Mouse (Mus musculus): Measurements from ENCODE around the gene E2f7. TPM values are rescaled to one million over a fixed set of nuclear protein-coding genes. Genes with fewer than 3 reads are reported as not detected.

E2f7 gene
- polyA plus RNA-seq, 1 experiment = 0.11 TPM

GRCm38 (mm10) chr10:110773878-110774277 lies 28.6 kb downstream of the E2f7 start:
- DNase-seq (ENCODE audit: low spot score) = no peak

GRCm38 (mm10) chr10:110781772-110782171 lies 36.5 kb downstream of the E2f7 start:
- DNase-seq (ENCODE audit: low spot score) = no peak

GRCm38 (mm10) chr10:110782655-110783054 lies 37.4 kb downstream of the E2f7 start:
- no peak for DNase-seq (ENCODE audit: low spot score)

GRCm38 (mm10) chr10:110788049-110788752 lies 43.0 kb downstream of the E2f7 start:
- DNase-seq (ENCODE audit: low spot score) = no peak

- DNase-seq (ENCODE audit: low spot score) = no peak
Measured at GRCm38 (mm10) chr10:110789683-110790082, 44.4 kb downstream of the E2f7 start.

- DNase-seq (ENCODE audit: low spot score) = no peak
Measured at GRCm38 (mm10) chr10:110793150-110793787, 48.0 kb downstream of the E2f7 start.

GRCm38 (mm10) chr10:110794564-110795205 lies 49.4 kb downstream of the E2f7 start:
- no peak for DNase-seq (ENCODE audit: low spot score)

GRCm38 (mm10) chr10:110795206-110795796 lies 50.1 kb downstream of the E2f7 start:
- no peak for DNase-seq (ENCODE audit: low spot score)

GRCm38 (mm10) chr10:110801296-110801695 lies 56.1 kb downstream of the E2f7 start:
- no peak for DNase-seq (ENCODE audit: low spot score)

GRCm38 (mm10) chr10:110804279-110805024 lies 59.2 kb downstream of the E2f7 start:
- no peak for DNase-seq (ENCODE audit: low spot score)

GRCm38 (mm10) chr10:110805025-110805740 lies 59.9 kb downstream of the E2f7 start:
- no peak for DNase-seq (ENCODE audit: low spot score)

DNA sequence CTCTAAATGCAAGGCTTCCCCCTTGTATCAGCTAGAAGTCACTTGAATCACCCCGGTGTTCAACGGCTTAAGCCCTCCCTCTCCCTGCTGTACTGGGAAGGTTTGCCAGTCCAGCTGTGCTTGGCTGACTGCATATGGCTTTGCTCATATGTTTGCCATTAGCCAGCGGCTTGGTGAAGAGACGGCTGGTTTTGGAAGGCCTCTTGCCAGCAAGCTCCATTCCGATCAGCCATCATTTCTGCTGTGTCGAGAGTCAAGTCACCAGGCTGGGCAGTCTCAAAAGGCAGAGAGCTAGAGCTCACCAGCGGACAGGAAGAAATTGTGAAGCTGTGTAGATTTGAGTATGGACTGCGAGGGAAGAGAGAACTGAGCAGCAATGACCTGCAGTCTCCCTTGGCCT lies 61.2 kb downstream of the E2f7 start:
- DNase-seq (ENCODE audit: low spot score) = no peak

- DNase-seq (ENCODE audit: low spot score) = no peak
Measured at GRCm38 (mm10) chr10:110810528-110810927, 65.3 kb downstream of the E2f7 start.

GRCm38 (mm10) chr10:110811209-110811861 lies 66.1 kb downstream of the E2f7 start:
- no peak for DNase-seq (ENCODE audit: low spot score)

DNA sequence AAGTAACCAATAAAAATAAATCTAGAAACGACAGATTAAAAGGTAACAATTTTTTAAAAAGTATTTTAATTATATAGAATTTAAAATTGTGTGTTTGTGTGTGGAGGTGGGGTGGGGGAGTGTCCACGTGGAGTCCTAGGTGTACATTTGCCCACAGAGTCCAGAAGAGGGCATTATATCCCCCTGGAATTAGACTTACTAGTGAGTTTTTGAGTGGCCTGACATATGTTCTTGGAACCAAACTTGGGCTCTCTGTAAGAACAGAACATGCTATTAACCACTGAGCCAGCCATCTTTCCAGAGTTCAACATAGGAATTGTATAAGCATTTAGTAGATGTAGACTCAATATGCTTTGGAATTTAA lies 66.6 kb downstream of the E2f7 start:
- DNase-seq (ENCODE audit: low spot score) = no peak

GRCm38 (mm10) chr10:110821139-110821538 lies 75.9 kb downstream of the E2f7 start:
- no peak for DNase-seq (ENCODE audit: low spot score)

- no peak for DNase-seq (ENCODE audit: low spot score)
Measured at GRCm38 (mm10) chr10:110821692-110822091, 76.5 kb downstream of the E2f7 start.

- no peak for DNase-seq (ENCODE audit: low spot score)
Measured at GRCm38 (mm10) chr10:110832336-110832735, 87.1 kb downstream of the E2f7 start.

GRCm38 (mm10) chr10:110835115-110835806 lies 90.0 kb downstream of the E2f7 start:
- DNase-seq (ENCODE audit: low spot score) = no peak

Measured in urinary bladder, adult 2 months (tissue).